Mouse (Mus musculus) hindbrain, embryonic 13.5 days (tissue): Measurements from ENCODE around the gene Lmbrd1. TPM values are rescaled to one million over a fixed set of nuclear protein-coding genes. Genes with fewer than 3 reads are reported as not detected.
"Not testable (repeated sequence)": the region's sequence is repeated elsewhere in the genome, so short reads cannot be mapped to it uniquely, and the experiment has no call there.

Source experiments
- ATAC-seq: fragments of 200-750 bp; cut with Nextera tagmentation; 2 replicates; pipeline ENCODE4 v1.8.0; 2017; ENCODE audit warnings: moderate TSS enrichment; ENCODE audit not compliant: low FRiP score
- H3K27ac ChIP-seq: fragments of 300-500 bp; sonication (generic); 2 replicates; pipeline ENCODE4 v1.5.1; 2015; ENCODE audit warnings: inconsistent platforms, mild to moderate bottlenecking, moderate library complexity
- H3K27me3 ChIP-seq: fragments of 300-500 bp; sonication (generic); 2 replicates; pipeline ENCODE4 v1.6.1; 2015; ENCODE audit warnings: mild to moderate bottlenecking, inconsistent platforms
- H3K36me3 ChIP-seq: fragments of 300-500 bp; sonication (generic); 2 replicates; pipeline ENCODE4 v1.6.1; 2015; ENCODE audit warnings: mild to moderate bottlenecking, inconsistent platforms
- H3K4me1 ChIP-seq: fragments of 300-500 bp; sonication (generic); replicated peaks from 2 replicates; pipeline ENCODE4 v1.6.1; 2015; ENCODE audit warnings: inconsistent platforms
- H3K4me2 ChIP-seq: fragments of 300-500 bp; sonication (generic); 2 replicates; pipeline ENCODE4 v1.6.1; 2015; ENCODE audit warnings: inconsistent platforms, mild to moderate bottlenecking, moderate library complexity
- H3K4me3 ChIP-seq: fragments of 300-500 bp; sonication (generic); 2 replicates; pipeline ENCODE4 v1.5.1; 2015; ENCODE audit warnings: mild to moderate bottlenecking, inconsistent platforms
- H3K9ac ChIP-seq: fragments of 300-500 bp; sonication (generic); 2 replicates; pipeline ENCODE4 v1.6.1; 2015; ENCODE audit warnings: mild to moderate bottlenecking, inconsistent platforms
- H3K9me3 ChIP-seq: fragments of 300-500 bp; sonication (generic); 2 replicates; pipeline ENCODE4 v1.6.1; 2016; ENCODE audit warnings: inconsistent platforms
- WGBS: fragments of 180-500 bp; shearing (Covaris S2); methylation state at CpG from one replicate; pipeline ENCODE4 v1.1.7; 2015; 5-methylcytosine and 5-hydroxymethylcytosine counted together
- polyA plus RNA-seq: library from polyadenylated mRNA; unstranded; fragments of >200 nt; fragmentation: Nextera tagmentation; extraction: Ambion mirVana; gene quantifications from 2 replicates; pipeline ENCODE4 v1.2.1, GENCODE M21; 2015

The Lmbrd1 gene
- polyA plus RNA-seq: 43.8 and 48.0 TPM in 2 replicates

- Histone ChIP-seq H3K9ac (peak within 1 kb of the TSS; percentile 88), H3K4me3 (peak within 1 kb of the TSS; percentile 80), H3K27me3 (no peaks in the 10 kb centered on the region), H3K9me3 (no peaks in the 10 kb centered on the region), H3K27ac (peak within 1 kb of the TSS; percentile 89), H3K36me3 (no peaks in the 10 kb centered on the region), H3K4me2 (peak within 1 kb of the TSS; percentile 62), H3K4me1 (peaks cover 16% of the 10 kb centered on the region)
- peak; percentile 97 for ATAC-seq
- 2% methylated on average over 50 of the region's 54 CpGs for WGBS
Observed at GRCm38 (mm10) chr1:24678205-24678917, at the start of gene Lmbrd1. Gene Lmbrd1, plus strand, starts transcription at chr1:24678630.

- H3K27ac ChIP-seq: no peak overlapping the region
- no peaks in the 10 kb centered on the region for H3K4me1 ChIP-seq
- no peaks in the 10 kb centered on the region for H3K36me3 ChIP-seq
- H3K9me3 ChIP-seq: no peaks in the 10 kb centered on the region
- no peak overlapping the region for H3K4me3 ChIP-seq
- H3K27me3 ChIP-seq: no peaks in the 10 kb centered on the region
- no peak overlapping the region for H3K9ac ChIP-seq
- 43% methylated on average over 14 of the region's 14 CpGs for WGBS
- H3K4me2 ChIP-seq: no peak overlapping the region
- ATAC-seq: no peak
Observed at GRCm38 (mm10) chr1:24633553-24634132, 44.8 kb upstream of the Lmbrd1 start.

GRCm38 (mm10) chr1:24650100-24650499, 28.3 kb upstream of the Lmbrd1 start:
- ATAC-seq: no peak
- H3K27ac ChIP-seq: no peak overlapping the region
- H3K27me3 ChIP-seq: no peaks in the 10 kb centered on the region
- H3K9me3 ChIP-seq: no peaks in the 10 kb centered on the region
- no peaks in the 10 kb centered on the region for H3K36me3 ChIP-seq
- H3K9ac ChIP-seq: no peak overlapping the region
- no peak overlapping the region for H3K4me2 ChIP-seq
- 53% methylated on average over 2 of the region's 2 CpGs for WGBS
- H3K4me3 ChIP-seq: no peak overlapping the region
- no peaks in the 10 kb centered on the region for H3K4me1 ChIP-seq

DNA sequence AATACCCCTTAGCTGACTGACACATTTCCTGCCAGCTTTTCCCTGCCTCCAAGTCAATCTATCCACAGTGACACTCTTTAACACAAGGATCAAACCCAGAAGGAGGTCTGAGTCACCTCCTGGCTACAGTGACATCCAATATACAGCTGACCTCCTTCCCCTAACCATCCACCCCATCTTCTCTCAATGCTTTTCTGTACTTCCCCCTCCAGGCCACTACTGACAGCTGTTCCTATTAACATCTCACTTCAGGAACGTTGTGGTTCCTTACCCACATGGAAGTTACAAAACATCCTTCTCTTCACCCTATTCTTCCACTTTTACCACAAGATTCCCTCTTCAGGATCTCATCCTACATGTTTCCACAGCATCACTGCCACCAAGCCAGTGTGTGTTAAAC, 18.5 kb upstream of the Lmbrd1 start:
- Histone ChIP-seq H3K36me3 (no peaks in the 10 kb centered on the region), H3K27me3 (no peaks in the 10 kb centered on the region), H3K9me3 (0 out of 2 replicates have a peak, but pooled peaks cover 5% of the 10 kb centered on the region), H3K4me3 (no peak overlapping the region), H3K27ac (no peak overlapping the region), H3K4me1 (no peaks in the 10 kb centered on the region), H3K9ac (no peak overlapping the region), H3K4me2 (no peak overlapping the region)
- ATAC-seq: no peak
- WGBS: 81% methylated on average over 1 of the region's 1 CpGs

- not testable (repeated sequence) for ATAC-seq, H3K4me1 ChIP-seq, H3K4me2 ChIP-seq, H3K27me3 ChIP-seq, H3K9ac ChIP-seq, H3K9me3 ChIP-seq, H3K4me3 ChIP-seq, H3K27ac ChIP-seq, H3K36me3 ChIP-seq
Observed at GRCm38 (mm10) chr1:24660662-24661061, 17.8 kb upstream of the Lmbrd1 start.

GRCm38 (mm10) chr1:24661551-24661950, 16.9 kb upstream of the Lmbrd1 start:
- Histone ChIP-seq H3K27ac (no peak overlapping the region), H3K4me2 (no peak overlapping the region), H3K27me3 (no peaks in the 10 kb centered on the region), H3K9me3 (0 out of 2 replicates have a peak, but pooled peaks cover 5% of the 10 kb centered on the region), H3K4me3 (no peak overlapping the region), H3K4me1 (no peaks in the 10 kb centered on the region), H3K9ac (no peak overlapping the region), H3K36me3 (no peaks in the 10 kb centered on the region)
- WGBS: 91% methylated on average over 3 of the region's 3 CpGs
- no peak for ATAC-seq

- ATAC-seq: no peak
- H3K27me3 ChIP-seq: no peaks in the 10 kb centered on the region
- H3K4me2 ChIP-seq: no peak overlapping the region
- H3K9ac ChIP-seq: no peak overlapping the region
- H3K4me1 ChIP-seq: no peaks in the 10 kb centered on the region
- no peak overlapping the region for H3K4me3 ChIP-seq
- H3K27ac ChIP-seq: no peak overlapping the region
- H3K9me3 ChIP-seq: 0 out of 2 replicates have a peak, but pooled peaks cover 5% of the 10 kb centered on the region
- no peaks in the 10 kb centered on the region for H3K36me3 ChIP-seq
Observed at GRCm38 (mm10) chr1:24664158-24664557, 14.3 kb upstream of the Lmbrd1 start.

DNA sequence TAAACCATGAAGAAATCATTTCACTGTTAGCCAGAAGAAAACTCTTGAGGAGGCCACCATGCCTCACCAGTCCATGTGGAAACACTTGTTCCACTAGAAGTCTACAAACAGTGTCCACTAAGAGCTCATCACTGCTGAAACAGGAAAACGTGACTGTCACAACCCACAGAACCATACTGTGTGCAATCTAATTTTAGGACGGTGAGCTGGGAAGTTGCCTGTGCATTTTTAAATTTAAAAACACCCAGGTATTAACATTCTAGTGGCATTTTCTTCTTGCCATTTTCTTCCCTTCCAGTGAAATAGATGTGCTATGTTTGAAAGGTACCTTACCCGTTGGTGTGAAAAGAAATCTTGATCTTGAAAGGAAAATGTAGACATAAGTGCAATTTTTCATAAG, 5.2 kb upstream of the Lmbrd1 start:
- Histone ChIP-seq H3K36me3 (no peaks in the 10 kb centered on the region), H3K4me1 (no peaks in the 10 kb centered on the region), H3K9me3 (no peaks in the 10 kb centered on the region), H3K9ac (no peak overlapping the region), H3K27ac (no peak overlapping the region), H3K4me2 (no peak overlapping the region), H3K4me3 (no peak overlapping the region), H3K27me3 (no peaks in the 10 kb centered on the region)
- ATAC-seq: no peak
- WGBS: 75% methylated on average over 3 of the region's 3 CpGs

GRCm38 (mm10) chr1:24677706-24678105, 724 bp upstream of the Lmbrd1 start:
- no peaks in the 10 kb centered on the region for H3K27me3 ChIP-seq
- H3K4me1 ChIP-seq: peaks cover 16% of the 10 kb centered on the region
- peak overlapping the region; percentile 62 for H3K4me2 ChIP-seq
- H3K36me3 ChIP-seq: no peaks in the 10 kb centered on the region
- H3K27ac ChIP-seq: peak overlapping the region; percentile 89; the same call in 1 of the 2 replicates
- no peaks in the 10 kb centered on the region for H3K9me3 ChIP-seq
- H3K4me3 ChIP-seq: peak overlapping the region; percentile 80
- H3K9ac ChIP-seq: peak overlapping the region; percentile 88
- 82% methylated on average over 9 of the region's 9 CpGs for WGBS
- peak; percentile 1 for ATAC-seq

DNA sequence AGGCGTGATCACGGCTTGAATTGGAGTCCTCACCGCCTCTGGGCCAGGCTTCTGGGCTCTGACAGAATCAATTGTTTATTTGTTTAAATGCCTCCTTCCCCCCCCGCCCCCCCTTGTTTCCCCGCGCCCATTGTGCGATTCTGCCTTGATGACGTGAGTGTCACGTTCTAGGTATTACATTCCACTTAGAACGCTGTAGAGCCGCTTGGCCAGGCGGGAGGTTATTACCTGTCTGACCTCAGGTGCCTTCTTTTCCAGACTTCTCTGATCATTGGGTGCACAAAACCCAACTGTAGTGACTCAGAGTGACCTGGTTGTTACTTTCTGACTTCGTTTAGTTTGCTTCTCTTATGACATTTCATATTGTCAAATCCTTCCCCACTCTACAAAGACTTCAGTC, 641 bp downstream of the Lmbrd1 start:
- 2% methylated on average over 13 of the region's 13 CpGs for WGBS
- no peak for ATAC-seq
- Histone ChIP-seq H3K9ac (peak overlapping the region; percentile 88), H3K27ac (peak overlapping the region; percentile 89), H3K36me3 (no peaks in the 10 kb centered on the region), H3K27me3 (no peaks in the 10 kb centered on the region), H3K4me2 (peak overlapping the region; percentile 62), H3K4me1 (peaks cover 16% of the 10 kb centered on the region), H3K9me3 (no peaks in the 10 kb centered on the region), H3K4me3 (peak overlapping the region; percentile 80)

DNA sequence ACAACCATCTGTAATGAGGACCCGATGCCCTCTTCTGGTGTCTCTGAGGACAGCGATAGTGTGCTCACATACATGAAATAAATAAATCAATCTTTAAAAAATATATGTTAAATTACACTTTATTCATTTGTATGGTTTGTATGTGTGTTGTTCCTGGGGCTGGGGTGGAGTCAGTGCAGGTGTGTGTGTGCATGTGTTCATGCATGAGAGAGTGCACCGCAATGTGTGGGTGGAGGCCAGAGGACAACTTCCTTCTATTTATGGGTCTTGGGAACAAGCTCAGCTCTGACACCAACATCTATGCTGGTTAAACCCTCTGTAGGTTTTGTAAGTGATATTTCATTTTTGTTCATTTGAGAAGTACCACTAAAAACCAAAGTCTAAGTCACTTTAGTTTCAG, 2.6 kb downstream of the Lmbrd1 start:
- Histone ChIP-seq H3K27me3 (no peaks in the 10 kb centered on the region), H3K4me3 (no peak overlapping the region), H3K9me3 (no peaks in the 10 kb centered on the region), H3K4me1 (peaks cover 16% of the 10 kb centered on the region), H3K9ac (no peak overlapping the region), H3K36me3 (peaks cover 5% of the 10 kb centered on the region), H3K27ac (no peak overlapping the region), H3K4me2 (no peak overlapping the region)
- ATAC-seq: no peak
- 95% methylated on average over 3 of the region's 3 CpGs for WGBS

DNA sequence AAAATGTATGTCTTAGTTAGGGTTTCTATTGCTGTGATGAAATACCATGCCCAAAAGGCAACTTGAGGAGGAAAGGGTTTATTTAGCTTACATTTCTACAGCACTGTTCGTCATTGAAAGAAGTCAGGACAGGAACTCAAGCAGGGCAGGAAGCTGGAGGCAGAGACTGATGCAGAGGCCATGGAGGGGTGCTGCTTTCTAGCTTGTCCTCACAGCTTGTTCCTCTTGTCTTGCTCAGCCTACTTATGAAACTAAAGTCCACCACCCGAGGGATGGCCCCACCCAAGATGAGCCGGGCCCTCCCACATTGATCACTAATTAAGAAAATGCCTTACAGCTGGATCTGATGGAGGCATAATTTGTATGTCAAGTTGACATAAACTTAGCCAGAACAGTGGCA, 3.5 kb downstream of the Lmbrd1 start:
- Histone ChIP-seq H3K27me3 (no peaks in the 10 kb centered on the region), H3K27ac (no peak overlapping the region), H3K9ac (no peak overlapping the region), H3K4me2 (no peak overlapping the region), H3K4me3 (no peak overlapping the region), H3K36me3 (peaks cover 5% of the 10 kb centered on the region), H3K4me1 (peaks cover 16% of the 10 kb centered on the region), H3K9me3 (no peaks in the 10 kb centered on the region)
- ATAC-seq: no peak
- 87% methylated on average over 3 of the region's 3 CpGs for WGBS

GRCm38 (mm10) chr1:24683947-24684346, 5.5 kb downstream of the Lmbrd1 start:
- 97% methylated on average over 1 of the region's 1 CpGs for WGBS

More at GRCm38 (mm10) chr1:24683947-24684346, 5.5 kb downstream of the Lmbrd1 start:
- Histone ChIP-seq H3K4me3 (no peak overlapping the region), H3K36me3 (peaks cover 17% of the 10 kb centered on the region), H3K4me1 (peaks cover 16% of the 10 kb centered on the region), H3K27me3 (no peaks in the 10 kb centered on the region), H3K27ac (no peak overlapping the region), H3K9me3 (no peaks in the 10 kb centered on the region), H3K4me2 (no peak overlapping the region), H3K9ac (no peak overlapping the region)
- peak; percentile 97 for ATAC-seq
